Mouse (Mus musculus): ENCODE measurements around the gene Dctd. TPM values are rescaled to one million over a fixed set of nuclear protein-coding genes. Genes with fewer than 3 reads are reported as not detected.

The Dctd gene
- 10 to 100 TPM; 16.3 to 18.0 TPM for total RNA-seq (2021)
- long read RNA-seq, experiment 1, transcript Dctd-203 (6 exons, 2,096 nt) = major isoform, 6 of 10 reads
- long read RNA-seq, experiment 1, partial matches to known transcripts = 1 of 10 reads
- long read RNA-seq, experiment 1, other reads (novel, unspliced or antisense) = 2 of 10 reads
- long read RNA-seq, experiment 2, transcript Dctd-203 (6 exons, 2,096 nt) = major isoform, 12 of 18 reads
- long read RNA-seq, experiment 2, partial matches to known transcripts = 2 of 18 reads
- long read RNA-seq, experiment 2, other reads (novel, unspliced or antisense) = 3 of 18 reads

DNA sequence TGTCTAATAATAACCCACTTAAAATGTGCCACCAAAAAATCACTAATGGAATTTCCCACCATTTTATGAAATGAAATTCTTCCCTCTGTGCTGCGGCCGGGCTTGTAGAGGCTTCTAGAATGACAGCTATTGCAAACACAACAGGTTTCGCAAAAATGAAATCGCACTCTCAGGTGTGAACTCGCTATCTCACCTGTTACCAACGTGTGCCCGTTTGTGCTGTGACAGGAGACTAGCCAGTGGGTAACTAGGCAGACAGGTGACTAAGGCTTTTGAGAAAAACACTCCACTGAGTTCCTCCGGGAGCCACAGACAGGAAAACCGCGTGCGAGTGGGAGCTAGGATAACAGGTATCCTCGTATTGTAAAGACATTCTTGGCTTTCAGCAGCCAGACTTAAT is at the start of gene Dctd:
Dctd (plus strand) TSS at position 301 of the 400 bp plus-strand sequence.
- DNase-seq (ENCODE audit: low spot score in 2 of 2) = no peak

DNA sequence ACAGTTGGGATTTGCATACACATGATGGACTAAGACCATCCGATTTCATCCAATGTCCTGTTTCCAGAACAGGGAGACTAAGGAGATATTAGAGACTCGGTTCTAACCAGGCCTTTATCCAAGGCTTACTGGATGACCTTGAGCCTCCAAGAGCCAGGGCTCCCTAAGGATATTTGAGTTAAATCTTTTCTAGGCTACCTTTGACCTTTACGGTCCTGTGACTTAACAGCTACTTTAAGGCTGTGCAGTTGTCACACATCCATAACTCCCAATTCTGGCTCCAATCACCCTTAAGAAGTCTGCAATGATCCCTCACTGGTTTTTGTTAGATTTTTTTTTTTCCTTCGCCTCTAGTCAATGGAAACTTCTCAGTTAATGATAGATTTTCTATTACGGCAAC is 45.3 kb upstream of the Dctd start:
- no peak for DNase-seq (ENCODE audit: low spot score in 2 of 2)

DNA sequence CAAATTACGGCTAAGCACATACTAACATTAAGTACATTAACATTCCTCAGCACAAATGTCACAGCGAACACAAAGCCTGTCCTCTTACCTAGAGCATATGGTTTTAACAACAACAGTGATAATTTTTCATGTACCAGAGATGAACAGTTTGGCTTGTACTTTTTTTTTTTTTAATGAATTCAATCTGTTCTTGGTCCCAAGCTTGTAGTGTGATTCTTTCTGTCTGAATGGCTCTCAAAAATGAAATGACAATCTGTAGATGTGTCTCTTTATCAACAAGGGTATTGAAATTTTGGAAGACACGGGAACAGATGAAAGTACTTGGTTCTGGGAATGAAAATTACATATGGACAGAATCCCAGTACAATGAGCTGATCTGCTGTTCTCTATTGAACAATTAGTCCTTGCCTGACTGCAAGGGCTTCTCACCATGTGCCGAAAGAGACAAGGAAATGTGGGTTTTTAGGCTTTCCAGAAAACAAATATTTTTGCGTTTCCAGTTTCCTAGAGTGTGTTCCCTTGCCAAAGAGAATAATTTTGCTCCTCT is 35.3 kb upstream of the Dctd start:
- no peak for DNase-seq (ENCODE audit: low spot score in 2 of 2)

DNA sequence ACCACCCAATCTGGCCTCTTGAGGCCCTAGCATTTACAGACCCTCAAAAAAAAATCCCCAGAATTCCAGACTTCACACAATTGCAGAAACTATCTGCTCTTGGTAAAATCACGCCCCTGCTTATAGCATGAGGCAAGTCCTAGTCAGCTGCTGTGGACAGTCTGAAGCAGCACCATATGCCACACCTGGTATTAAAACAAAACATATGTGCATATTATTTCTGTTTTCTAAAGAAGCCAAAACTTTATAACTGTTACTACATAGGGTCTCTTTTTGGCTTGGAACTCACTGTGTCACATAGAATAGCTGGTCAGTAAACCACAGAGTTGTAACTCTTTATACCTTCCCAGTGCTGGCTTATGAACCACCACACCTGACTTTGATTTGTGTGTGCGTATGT is 24.7 kb upstream of the Dctd start:
- no peak for DNase-seq (ENCODE audit: low spot score in 2 of 2)

DNA sequence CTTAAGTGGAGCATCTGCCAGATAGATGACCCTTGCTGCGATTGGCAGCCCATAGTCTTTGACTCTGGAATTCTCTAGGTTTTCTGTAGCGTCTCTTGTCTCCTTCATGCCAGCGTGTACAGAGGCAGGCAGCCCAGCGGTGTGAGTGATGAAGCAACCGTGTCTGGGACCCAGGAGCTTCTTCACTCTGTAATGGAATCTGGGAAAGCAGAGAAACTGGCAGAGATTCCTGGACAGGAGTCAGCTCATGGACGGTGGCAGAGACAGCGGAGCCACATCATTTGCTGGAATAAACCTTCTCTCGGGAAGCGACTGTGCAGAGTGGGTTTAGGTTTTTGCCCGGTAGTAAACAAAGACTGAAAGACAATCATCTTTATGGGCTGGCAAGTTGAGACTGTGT is 16.5 kb upstream of the Dctd start:
- DNase-seq (ENCODE audit: low spot score in 2 of 2) = no peak

DNA sequence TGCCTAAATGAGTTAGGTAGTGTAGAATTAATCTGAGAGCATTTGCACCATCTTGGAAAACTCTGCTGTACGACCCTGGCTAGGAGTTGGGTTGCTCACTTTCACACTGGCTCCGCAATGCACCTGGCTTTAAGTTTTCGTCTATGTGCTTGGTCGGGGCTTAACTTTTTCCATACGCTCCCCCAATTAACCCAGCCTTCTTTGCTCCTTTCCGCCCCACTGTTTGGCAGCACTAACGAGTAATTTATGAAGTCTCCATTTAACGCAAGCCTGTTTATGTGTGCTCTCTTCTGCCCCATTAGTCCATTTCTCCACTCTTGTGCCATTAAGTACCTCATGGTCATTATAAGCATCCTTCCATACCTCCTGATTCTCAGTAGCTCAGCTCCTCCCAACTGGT is 8.2 kb upstream of the Dctd start:
- DNase-seq (ENCODE audit: low spot score in 2 of 2) = no peak

DNA sequence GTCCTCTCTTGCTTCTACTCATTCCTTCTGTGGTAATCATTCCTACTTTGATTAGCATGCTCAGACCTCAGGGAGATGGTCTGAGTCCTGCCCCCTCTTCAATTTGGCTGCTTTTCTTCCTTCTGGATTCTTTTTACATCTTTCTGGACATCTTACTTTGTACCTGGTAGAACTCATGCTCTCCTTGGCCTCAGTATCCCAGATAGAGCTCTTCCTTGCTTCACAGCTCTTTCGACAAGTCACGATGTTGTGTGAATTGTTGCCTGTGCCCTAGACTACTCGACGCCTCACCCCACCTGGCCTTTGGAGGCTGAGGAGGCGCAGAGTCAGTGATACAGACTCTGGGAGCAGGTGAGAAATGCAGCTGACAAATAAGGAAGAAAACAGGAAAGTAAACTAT is 3.5 kb upstream of the Dctd start:
- DNase-seq (ENCODE audit: low spot score in 2 of 2) = no peak

DNA sequence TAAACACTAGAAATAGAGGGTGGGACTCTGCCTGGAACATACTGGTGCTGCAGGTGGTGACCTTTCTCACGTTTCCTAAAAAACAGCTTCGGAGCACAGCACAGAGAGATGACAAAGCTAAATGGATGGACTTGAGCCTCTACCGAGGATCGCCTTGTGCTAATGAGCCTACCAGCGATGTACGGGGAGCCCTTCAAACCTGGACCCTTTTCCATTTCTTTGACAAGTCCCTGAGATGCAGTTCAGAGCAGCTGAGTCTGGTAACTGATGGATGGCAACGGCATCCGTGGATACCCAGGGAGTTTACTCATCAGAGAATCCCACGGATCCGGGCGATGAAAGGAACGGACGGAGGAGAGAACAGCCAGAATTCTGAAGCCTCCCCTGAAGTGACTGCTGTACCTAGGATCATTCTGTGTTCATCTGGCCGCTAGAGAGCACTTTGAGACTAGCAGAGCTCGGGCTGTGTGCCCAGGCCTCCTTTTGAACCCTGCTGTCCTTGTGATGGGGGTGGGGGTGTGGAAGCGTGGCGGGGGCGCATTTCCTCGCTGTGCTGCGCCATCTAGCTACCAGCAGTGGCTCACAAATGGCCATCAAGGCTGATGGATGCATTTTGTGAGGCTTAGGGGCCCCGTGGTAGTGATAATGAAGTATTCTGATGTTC is 1.6 kb upstream of the Dctd start:
- DNase-seq (ENCODE audit: low spot score in 2 of 2) = peak; percentile 14 to 39

DNA sequence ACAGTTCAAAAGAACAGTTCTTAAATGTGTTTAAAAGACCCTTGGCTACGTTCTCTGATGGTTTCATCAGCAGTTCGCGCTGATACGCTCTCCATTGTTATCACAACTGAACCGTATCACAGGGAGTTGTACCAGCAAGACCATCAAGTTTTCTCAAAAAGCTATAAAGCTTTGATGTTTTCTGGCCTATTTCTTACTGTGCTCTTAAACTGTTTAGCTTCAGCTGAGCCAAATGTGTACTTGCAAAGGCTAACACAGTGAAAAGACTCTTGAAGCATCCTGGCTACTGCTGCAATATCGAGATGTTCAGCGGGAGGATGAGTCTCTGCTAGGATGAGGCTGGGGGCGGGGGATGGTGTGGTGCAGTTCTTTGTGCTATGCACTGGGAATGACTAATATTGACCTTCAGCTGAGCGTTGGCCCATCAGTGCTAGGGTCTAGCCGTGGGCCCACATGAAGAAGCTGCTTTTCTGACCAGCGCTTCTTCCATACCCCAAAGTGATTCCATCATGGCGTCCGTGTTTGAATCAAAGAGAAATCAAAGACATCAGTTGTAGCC is 732 bp upstream of the Dctd start:
- peak in 1 of 2 experiments; percentile 3 for DNase-seq (ENCODE audit: low spot score in 2 of 2)

DNA sequence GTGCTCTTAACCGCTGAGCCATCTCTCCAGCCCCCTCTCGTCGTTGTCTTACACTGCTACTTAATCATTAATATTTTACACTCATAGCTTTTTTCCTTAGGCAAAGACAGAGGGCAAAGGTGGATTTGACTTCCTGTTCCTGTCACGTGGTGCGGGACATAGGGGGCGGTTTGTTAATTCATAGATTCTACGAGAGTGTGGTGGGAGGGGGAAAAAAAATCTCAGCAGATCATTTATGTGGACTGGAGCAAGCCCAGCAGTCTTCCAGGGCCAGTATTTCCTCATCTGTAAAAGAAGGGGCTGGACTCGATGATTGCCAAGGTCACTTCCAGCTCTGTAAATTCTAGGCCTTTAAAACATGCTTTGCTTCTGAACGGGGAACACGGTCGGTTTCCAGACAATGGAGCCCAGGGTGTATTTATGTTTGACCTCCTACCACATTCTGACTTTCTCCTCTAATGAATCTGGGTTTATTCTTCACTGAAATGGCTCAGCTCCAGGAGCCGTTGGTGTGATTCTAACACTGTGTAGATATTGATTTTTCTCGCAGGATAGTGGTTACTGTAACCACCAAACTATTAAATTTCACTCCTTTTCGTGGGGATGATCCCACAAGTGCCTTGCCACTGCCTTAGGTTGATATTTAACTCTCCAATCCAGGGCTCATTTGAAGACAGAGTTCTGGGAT is 1.4 kb downstream of the Dctd start:
- no peak for DNase-seq (ENCODE audit: low spot score in 2 of 2)

DNA sequence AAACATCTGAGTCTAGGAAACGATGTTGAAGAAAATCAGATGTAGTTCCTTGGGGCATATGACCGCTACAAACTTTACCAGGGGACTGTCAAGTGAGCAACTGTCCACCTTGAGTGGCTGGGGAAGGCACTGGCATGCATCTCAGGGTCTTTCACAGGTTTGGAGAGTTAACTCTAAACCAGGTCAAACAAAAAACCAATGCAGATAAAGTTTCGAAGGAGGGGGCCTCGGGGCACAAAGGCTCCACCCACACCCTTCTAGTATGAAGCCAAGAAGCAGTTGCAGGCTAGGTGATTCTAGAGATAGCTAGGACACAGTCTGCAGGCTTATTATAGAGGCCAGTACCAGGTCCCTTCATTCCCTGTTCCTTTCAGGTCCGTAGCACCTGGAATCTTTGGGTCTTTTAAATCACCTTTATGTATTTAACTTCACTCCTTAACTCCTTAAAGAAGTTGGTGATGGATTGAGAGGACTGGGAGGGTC is 10.5 kb downstream of the Dctd start:
- no peak for DNase-seq (ENCODE audit: low spot score in 2 of 2)

DNA sequence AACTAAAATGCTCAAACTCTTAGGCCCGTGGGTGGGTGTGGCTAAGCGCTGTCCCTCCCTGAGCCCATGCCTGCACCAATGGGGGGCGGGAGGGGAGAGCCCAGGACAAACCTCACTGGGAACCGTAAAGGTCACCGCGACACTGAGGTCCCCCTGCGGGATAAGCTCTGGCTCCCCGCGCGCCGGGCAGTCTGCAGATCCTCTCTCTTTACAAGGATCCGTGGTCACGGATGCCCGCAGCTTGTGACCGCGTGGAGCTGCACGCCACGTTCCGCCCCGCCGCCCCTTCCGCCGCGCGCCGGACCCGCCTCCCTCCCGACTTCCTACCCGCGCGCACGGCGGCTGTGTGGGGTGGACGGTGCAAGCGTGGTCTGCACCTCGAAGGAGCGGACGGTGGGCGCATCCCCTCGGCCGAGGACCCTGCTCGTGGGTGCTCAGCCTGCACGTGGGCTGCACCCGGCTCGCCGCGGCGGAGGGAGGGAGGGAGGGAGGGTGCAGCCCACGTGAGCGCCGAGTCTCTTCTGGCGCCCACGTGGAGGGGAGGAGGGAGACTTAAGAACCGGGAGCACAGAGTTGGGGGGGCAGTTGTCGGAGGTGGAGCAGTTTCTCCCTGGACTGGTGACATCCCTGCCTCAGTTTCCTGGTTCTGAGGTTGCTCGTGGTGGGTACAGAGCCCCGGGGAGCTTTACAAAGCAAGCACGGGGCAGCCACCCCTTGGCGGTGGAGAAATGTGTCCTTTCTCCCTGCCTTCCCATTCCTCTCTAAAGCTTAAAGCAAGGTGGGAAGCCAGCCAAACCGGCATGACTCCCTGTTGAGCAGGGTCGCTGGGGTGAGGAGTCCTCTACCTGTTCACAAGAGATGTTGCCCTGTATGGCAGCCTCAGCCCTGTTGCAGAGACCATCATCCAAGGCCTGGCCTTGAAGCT is 11.2 kb downstream of the Dctd start:
- peak; percentile 44 to 62 for DNase-seq (ENCODE audit: low spot score in 2 of 2)

DNA sequence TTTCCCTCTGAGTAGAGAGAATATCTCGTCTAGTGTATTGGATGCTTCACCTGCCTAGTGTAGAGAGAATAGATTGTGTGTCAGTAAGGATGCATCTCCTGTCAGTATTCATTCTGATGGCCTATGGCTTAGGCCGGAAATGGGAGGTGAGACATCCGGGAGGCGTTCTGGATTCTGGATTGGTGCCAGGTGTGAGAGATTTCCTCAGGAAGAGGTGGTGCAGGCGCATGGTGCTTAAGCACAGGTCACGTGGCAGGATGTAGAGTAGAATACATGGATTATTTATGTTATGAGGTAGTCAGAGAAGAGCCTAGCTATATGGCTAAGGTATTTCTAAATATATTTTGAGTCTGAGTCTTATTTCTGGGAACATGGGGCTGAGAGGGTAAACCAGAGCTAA is 15.7 kb downstream of the Dctd start:
- no peak for DNase-seq (ENCODE audit: low spot score in 2 of 2)

DNA sequence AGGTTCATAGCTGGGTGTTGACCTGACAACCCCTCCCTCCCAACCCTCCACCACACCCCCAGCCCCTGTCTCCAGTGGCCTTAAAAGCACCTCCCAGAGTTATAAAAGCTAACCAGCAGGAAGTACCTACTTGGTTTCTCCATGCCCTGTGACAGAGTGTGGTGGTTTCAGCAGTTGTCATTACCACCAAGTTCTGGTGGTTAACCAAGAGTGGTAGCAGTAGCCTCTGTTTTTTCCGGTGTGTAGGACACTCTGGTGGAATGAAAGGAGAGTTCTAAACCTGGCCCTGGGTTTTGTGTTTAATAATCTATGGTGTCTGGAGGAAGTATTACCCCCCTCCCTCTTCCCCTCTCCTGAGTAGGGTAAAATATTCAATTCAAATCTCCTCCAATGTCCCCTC is 24.1 kb downstream of the Dctd start:
- no peak for DNase-seq (ENCODE audit: low spot score in 2 of 2)

DNA sequence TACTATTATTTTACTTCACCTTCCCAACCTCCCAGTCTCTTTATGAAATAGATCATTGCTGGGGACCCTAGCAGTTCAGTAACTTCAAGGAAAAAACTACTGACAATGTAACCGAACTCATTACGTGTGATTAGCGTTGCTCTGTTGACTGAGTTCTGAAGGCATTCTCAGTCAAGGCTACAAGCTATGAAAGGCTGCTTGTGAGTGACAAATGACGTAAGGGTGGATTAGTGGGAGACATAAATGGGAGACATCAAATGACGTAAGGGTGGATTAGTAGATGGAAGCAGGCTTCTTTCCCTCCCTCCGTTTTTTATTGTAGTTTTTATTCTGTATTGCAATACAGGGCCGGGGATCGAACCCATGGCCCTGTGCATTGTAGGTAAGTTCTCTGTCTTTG is 26.0 kb downstream of the Dctd start:
- DNase-seq (ENCODE audit: low spot score in 2 of 2) = no peak

DNA sequence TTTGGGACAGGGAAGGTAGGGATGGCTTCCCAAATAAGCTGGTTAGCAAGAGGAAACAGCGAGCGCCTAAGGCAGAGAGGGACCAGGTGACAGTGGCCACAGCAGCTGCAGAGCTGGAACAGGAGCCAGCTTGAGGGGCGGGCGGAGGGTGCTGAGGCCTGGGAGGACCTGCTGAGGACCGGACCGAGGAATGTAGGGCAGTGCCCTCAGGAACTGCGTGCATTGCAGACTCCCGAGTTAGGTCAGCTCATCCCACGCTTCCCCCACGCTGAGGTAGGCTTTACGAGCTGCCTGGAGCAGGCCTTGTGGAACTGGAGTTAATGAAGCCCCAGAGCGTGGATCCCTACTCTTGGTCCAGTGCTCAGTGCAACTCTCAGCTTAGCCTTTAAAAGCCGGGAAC is 28.1 kb downstream of the Dctd start:
- DNase-seq (ENCODE audit: low spot score in 2 of 2) = no peak

DNA sequence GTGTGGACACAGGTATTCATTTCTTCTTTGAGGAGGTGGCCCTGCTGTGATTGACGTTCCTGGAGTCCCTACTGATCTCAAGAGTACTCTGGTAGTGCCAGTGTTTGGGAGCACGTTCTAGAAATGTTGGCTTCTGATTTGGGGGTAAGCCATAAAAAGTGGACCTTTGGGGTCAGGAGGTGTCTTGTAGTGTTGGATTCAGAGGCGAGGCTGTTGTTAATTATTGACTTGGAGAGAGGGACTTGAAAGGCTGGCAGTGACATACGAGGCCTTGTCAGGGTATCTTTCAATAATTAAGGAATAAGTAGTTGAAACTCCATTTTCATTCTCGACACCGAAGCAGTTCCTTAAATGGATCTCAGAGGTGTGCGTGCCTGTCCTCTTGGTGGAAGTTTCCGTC is 31.4 kb downstream of the Dctd start:
- no peak for DNase-seq (ENCODE audit: low spot score in 2 of 2)

DNA sequence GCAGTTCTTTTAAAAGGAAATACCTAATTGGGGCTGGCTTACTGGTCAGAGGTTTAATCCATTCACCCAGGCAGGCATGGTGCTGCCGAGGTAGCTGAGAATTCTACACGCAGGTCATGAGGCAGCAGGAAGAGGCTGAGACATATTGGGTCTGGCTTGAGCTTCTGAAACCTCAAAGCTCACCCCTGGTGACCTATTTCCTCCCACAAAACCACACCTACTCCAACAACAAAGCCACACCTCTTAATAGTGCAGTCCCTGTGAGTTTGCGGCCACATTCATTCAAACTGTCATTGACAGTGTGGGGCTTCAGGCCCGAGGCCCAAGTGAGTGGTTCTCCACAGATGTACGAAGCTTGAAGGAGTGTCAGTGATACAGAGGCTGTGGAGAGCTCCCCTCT is 34.4 kb downstream of the Dctd start:
- no peak for DNase-seq (ENCODE audit: low spot score in 2 of 2)

DNA sequence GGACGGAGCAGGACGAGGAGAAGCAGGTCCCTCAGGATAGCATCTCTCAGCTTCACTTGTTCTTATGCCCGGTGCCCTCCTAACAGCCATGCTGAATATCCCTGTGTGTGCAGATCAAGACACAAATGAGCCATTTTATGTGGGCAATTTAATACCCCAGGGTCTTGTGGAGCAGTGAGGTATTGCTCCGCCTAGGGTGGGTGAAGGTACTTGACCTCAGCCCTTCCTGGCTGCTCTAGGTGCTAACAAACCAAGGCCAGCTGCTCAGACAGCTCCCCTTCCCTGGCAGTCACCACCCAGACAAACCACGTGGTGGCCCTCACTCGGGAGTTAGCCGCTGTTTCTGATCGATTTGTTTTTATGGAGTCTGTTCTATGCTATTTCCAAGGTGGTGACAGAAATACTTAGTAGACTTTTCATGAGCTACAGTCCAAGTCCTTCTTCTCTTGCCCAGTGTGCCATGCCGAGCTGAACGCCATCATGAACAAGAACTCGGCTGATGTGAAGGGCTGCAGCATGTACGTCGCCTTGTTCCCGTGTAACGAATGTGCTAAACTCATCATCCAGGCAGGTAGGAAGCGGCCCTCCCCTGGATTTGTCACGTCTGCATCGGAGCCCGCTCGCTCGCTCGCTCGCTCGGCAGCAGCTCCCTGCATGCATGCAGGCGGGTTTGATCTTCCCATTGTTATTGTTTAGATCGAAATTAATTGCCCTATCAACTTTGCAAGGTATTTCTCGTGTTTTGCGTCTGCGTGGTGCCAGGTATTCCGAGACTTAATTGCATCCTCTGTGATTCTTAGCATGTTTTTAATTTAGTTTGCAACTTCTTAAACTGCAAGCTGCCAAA is 38.1 kb downstream of the Dctd start:
- no peak for DNase-seq (ENCODE audit: low spot score in 2 of 2)

DNA sequence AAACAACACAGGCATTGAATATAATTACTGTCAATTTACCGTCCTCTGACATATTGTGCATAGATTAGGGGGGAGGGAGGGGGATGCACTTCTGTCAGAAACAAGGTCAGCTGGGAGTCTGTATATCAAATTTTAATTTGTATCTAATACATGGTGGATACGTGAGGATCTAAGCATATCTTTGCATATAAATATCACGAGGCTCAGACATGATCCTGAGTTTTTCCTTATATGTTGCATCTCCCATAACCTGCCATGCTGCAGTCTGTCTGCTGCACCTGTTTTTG is 38.7 kb downstream of the Dctd start:
- DNase-seq (ENCODE audit: low spot score in 2 of 2) = no peak
